Mouse (Mus musculus) gastrocnemius, adult 8-10 months (tissue): ENCODE measurements around the gene Pcmt1. TPM values are rescaled to one million over a fixed set of nuclear protein-coding genes. Genes with fewer than 3 reads are reported as not detected.

ENCODE experiments used
- DNase-seq, 2 experiments: peaks; one replicate each; pipeline ENCODE4 v3.0.0; 2022; ENCODE audit warnings: low spot score in 2 of 2
- total RNA-seq, 4 experiments: library from RNA; stranded (reverse); gene quantifications; 2 replicates each; pipeline ENCODE4 v1.2.4; 2022

Pcmt1 gene
- total RNA-seq, result 100 to 1,000 TPM; 111 to 131 (median 116) TPM

GRCm38 (mm10) chr10:7680731-7681301 is at the start of gene Pcmt1, which contains the start of gene Lats1:
Gene Pcmt1, minus strand, starts transcription at chr10:7681136.
Gene Lats1, plus strand, starts transcription at chr10:7681214.
- peak; percentile 60 to 67 for DNase-seq

- no peak for DNase-seq
Measured at GRCm38 (mm10) chr10:7727011-7727410, 46.1 kb upstream of the Pcmt1 start.

GRCm38 (mm10) chr10:7726501-7726812 is 45.5 kb upstream of the Pcmt1 start:
- DNase-seq, result no peak

GRCm38 (mm10) chr10:7725751-7726500 is 45.0 kb upstream of the Pcmt1 start, which contains the start of gene Katna1:
Gene Katna1, plus strand, starts transcription at chr10:7726000.
- DNase-seq, result peak; percentile 86 to 93

GRCm38 (mm10) chr10:7715056-7715455 is 34.1 kb upstream of the Pcmt1 start:
- DNase-seq, result no peak

- no peak for DNase-seq
Measured at GRCm38 (mm10) chr10:7712506-7712905, 31.6 kb upstream of the Pcmt1 start.

- no peak for DNase-seq
Measured at GRCm38 (mm10) chr10:7710121-7710520, 29.2 kb upstream of the Pcmt1 start.

- no peak for DNase-seq
Measured at GRCm38 (mm10) chr10:7702586-7702985, 21.6 kb upstream of the Pcmt1 start.

- no peak for DNase-seq
Measured at GRCm38 (mm10) chr10:7700120-7700519, 19.2 kb upstream of the Pcmt1 start.

- DNase-seq, result no peak
Measured at GRCm38 (mm10) chr10:7695286-7695685, 14.3 kb upstream of the Pcmt1 start.

GRCm38 (mm10) chr10:7686902-7687301 is 6.0 kb upstream of the Pcmt1 start:
- no peak for DNase-seq

- no peak for DNase-seq
Measured at GRCm38 (mm10) chr10:7682249-7682648, 1.3 kb upstream of the Pcmt1 start.

GRCm38 (mm10) chr10:7681343-7682025 is 548 bp upstream of the Pcmt1 start:
- peak; percentile 66 to 74 for DNase-seq

GRCm38 (mm10) chr10:7673673-7674072 is 7.3 kb downstream of the Pcmt1 start:
- DNase-seq, result no peak

- peak; percentile 81 to 84 for DNase-seq
Measured at GRCm38 (mm10) chr10:7667342-7667802, 13.6 kb downstream of the Pcmt1 start, which contains the start of gene Nup43. Gene Nup43, plus strand, starts transcription at chr10:7667503.

GRCm38 (mm10) chr10:7664889-7665288 is 16.0 kb downstream of the Pcmt1 start:
- no peak for DNase-seq

- no peak for DNase-seq
Measured at GRCm38 (mm10) chr10:7664027-7664526, 16.9 kb downstream of the Pcmt1 start.

- peak; percentile 83 to 88 for DNase-seq
Measured at GRCm38 (mm10) chr10:7663159-7664026, 17.5 kb downstream of the Pcmt1 start.

GRCm38 (mm10) chr10:7662471-7663141 is 18.3 kb downstream of the Pcmt1 start:
- DNase-seq, result no peak

GRCm38 (mm10) chr10:7651057-7651456 is 29.9 kb downstream of the Pcmt1 start:
- DNase-seq, result no peak
